Mouse (Mus musculus) megakaryocyte, embryonic 14.5 days (primary cell): ENCODE measurements at regions not wholly inside any gene's neighbourhood (a gene's known extent, or its start where the extent isn't known, plus 50 kb on each side); places are given as distances from the start of the nearest gene placed in this dataset.

Source experiments
- H3K27me3 ChIP-seq: replicated peaks from 2 replicates; pipeline ENCODE3; 2012; ENCODE audit warnings: inconsistent platforms
- H3K36me3 ChIP-seq: replicated peaks from 2 replicates; pipeline ENCODE3; 2012; ENCODE audit warnings: low read length, inconsistent platforms, mixed read lengths
- H3K4me1 ChIP-seq: 2 replicates; pipeline ENCODE4 v1.6.1; 2012; ENCODE audit warnings: inconsistent platforms
- H3K4me3 ChIP-seq: replicated peaks from 2 replicates; pipeline ENCODE3; 2012; ENCODE audit warnings: moderate library complexity, mild to moderate bottlenecking, inconsistent platforms
- H3K9me3 ChIP-seq: 2 replicates; pipeline ENCODE4 v1.6.1; 2012; ENCODE audit warnings: inconsistent platforms
- FLI1 ChIP-seq: IDR thresholded peaks from 2 replicates; pipeline ENCODE4 v1.6.1; 2012; ENCODE audit warnings: low read length, inconsistent platforms, mixed read lengths
- GATA1 ChIP-seq: IDR thresholded peaks from 3 replicates; pipeline ENCODE4 v1.6.1; 2012; ENCODE audit warnings: mixed read lengths, low read length, inconsistent platforms, borderline replicate concordance

DNA sequence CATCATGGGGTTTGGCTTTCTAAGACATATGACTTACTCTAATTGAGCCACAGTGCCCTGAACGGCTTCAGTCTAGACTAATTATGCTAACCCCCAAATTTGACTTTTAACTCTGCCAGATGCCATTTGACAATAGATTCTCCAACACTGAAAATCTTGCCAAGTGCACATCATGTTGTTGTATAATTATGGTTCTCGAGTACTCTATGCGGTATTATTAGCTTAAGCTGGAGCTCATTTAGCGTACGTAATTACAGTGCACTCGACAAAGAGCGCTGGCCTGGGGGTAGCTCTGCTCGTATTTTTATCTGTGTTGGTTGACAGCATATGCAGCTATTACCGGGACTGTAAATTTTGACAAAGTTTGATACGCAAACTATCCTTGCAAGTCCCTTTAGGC, 70.4 kb upstream of the Zdhhc17 start:
- Histone ChIP-seq H3K27me3 (no peaks in the 10 kb centered on the region), H3K36me3 (no peaks in the 10 kb centered on the region)

DNA sequence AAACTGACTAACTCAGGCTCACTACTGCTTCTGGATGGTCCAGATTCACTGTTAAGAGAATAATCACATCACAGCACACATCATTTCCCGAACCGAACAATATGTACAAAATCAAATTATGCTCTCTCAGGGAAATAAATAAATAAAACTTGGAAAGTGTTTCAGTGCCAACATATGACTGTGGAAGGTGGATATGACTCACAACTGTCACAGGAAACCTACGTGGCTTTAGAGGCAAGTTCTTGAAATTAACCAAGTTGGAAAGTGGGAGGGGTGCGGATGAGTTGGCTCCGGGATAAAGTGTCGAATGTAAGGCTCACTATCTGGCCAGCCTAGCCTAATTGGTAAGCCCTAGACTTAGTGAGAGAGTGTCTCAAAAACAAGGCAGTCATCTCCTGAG, 69.1 kb upstream of the Zdhhc17 start:
- Histone ChIP-seq H3K36me3 (no peaks in the 10 kb centered on the region), H3K4me3 (no peak overlapping the region), H3K4me1 (peaks cover 67% of the 10 kb centered on the region), H3K9me3 (no peaks in the 10 kb centered on the region), H3K27me3 (no peaks in the 10 kb centered on the region)
- TF ChIP-seq GATA1 (no peak), FLI1 (no peak)

More for the DNA sequence above, 70.4 kb upstream of the Zdhhc17 start:
- Histone ChIP-seq H3K4me3 (no peak overlapping the region), H3K9me3 (no peaks in the 10 kb centered on the region), H3K4me1 (peaks cover 58% of the 10 kb centered on the region)
- no peak for TF ChIP-seq GATA1
- TF ChIP-seq FLI1 = no peak

DNA sequence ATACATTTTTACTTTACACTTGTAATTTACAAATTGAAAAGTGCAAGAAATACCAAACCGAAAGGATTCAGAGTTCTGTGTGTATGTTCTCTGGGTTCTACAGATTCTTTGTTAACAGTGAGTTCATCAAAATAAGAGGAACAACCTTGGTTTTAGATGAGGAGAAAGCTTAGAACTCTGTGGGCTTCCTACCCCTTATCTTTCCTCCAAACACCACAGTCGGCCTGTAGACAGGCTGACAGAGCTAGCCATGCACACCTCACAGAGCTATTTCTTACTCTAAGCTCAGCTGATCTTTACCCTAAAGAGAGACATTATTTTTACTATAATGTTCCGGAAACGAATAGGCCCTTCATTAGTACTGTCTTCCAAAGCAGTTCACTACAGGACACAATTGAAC, 67.7 kb upstream of the Zdhhc17 start:
- H3K9me3 ChIP-seq = no peaks in the 10 kb centered on the region

DNA sequence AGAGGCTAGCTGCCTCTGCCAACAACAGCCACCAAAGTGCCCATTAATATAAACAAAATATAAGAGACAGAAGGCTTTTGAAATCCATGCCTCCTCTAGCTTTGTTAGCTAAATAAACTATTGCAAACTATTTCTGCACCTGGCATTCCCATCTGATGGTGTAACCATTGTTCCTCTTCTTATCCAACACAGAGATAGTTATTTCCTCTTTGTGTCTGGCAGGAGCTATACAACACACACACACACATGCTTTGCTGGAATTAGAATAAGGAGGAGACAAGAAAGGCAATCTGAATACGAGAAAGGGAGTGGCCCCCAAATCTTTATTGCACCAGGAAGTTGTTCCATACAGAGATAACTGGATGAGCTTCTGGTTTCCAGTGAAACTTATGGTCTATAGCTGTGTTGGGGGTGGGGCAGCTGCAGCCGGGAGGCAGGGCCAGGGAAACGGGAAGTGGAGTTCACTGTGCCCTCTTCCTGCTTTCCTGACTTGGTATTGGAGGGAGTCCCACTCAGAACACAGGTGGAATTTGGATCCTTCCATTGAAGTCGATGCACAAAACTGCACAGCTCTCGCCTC, 64.0 kb upstream of the Zdhhc17 start:
- H3K4me3 ChIP-seq = no peak overlapping the region
- no peaks in the 10 kb centered on the region for H3K27me3 ChIP-seq
- no peaks in the 10 kb centered on the region for H3K9me3 ChIP-seq
- no peaks in the 10 kb centered on the region for H3K36me3 ChIP-seq
- TF ChIP-seq GATA1 (no peak), FLI1 (no peak)
- peaks cover 79% of the 10 kb centered on the region for H3K4me1 ChIP-seq

More for the DNA sequence above, 67.7 kb upstream of the Zdhhc17 start:
- Histone ChIP-seq H3K27me3 (no peaks in the 10 kb centered on the region), H3K4me3 (no peak overlapping the region), H3K4me1 (peaks cover 69% of the 10 kb centered on the region), H3K36me3 (no peaks in the 10 kb centered on the region)
- TF ChIP-seq FLI1 = no peak
- TF ChIP-seq GATA1 = no peak

DNA sequence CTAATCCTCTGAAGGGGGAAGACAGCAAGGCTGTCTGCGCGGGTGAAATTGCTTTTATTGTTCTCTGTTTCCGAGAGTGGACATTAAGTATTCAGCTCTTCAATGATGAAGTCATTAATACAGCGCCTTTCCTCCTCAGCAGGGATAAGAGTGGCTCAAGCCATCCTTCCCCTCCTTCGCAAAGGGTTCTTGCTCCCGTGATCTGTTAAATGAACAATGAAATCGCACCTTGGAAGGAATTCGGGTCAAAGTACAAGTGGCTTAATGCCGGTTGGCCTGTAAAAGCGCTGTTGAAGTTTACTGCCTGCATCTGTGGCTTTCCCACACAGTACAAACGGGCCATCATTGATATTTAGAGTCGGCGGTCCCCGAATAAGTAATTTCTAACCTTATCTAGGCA, 63.3 kb upstream of the Zdhhc17 start:
- Histone ChIP-seq H3K9me3 (no peaks in the 10 kb centered on the region), H3K27me3 (no peaks in the 10 kb centered on the region), H3K4me1 (peaks cover 76% of the 10 kb centered on the region), H3K36me3 (no peaks in the 10 kb centered on the region), H3K4me3 (no peak overlapping the region)
- TF ChIP-seq FLI1 = no peak
- TF ChIP-seq GATA1 = no peak

DNA sequence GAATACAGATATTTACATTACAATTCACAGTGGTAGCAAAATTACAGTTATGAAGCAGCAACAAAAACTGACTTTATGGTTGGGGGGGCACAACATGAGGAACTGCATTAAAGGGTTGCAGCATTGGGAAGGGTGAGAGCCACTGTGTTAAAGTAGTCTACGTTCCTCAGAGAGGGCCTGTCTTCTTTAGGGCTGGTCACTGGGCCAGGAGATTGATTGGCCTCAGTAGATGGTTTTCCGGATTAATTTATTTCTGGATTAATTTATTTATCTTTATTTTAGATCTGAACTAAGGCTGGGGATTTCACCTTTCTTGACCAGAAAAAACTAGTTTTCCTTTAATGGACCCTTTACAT, 62.6 kb upstream of the Zdhhc17 start:
- Histone ChIP-seq H3K9me3 (no peaks in the 10 kb centered on the region), H3K27me3 (no peaks in the 10 kb centered on the region), H3K36me3 (no peaks in the 10 kb centered on the region), H3K4me3 (no peak overlapping the region), H3K4me1 (peaks cover 70% of the 10 kb centered on the region)
- TF ChIP-seq FLI1 (no peak), GATA1 (no peak)

DNA sequence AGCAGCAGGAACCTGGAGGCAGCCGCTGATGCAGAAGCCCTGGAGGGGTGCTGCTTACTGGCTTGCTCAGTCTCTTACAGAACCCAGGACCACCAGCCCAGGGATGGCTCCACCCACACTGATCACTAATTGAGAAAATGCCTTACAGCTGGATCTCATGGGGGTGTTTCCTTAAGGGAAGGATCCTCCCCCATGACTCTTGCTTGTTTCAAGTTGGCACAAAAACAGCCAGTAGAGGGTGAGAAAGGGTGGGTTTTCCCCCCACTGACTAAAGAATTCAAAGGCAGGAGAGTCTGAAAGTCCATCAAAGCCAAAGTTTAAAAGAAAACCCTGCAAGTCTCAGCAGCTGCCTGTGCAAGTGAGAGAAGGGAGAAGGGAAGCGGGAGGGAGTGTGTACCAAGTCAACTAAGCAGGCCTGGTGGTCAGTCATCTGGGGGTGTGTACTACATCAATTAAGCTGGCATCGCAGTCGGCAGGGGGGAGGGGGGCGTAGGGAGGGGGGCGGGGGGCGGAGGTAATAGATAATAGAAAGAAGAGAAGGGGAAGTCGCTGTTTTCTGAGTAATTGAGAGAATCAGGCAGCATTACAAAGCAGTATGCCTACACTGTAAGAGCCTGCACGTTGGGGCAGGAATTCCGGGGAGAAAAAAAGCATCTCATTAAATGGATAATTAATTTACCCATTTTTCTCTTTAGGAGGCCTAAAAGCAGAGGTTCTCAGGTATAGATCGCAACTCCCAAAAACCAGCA, 62.0 kb upstream of the Zdhhc17 start:
- no peak for TF ChIP-seq FLI1
- no peak overlapping the region for H3K4me3 ChIP-seq
- no peaks in the 10 kb centered on the region for H3K9me3 ChIP-seq

DNA sequence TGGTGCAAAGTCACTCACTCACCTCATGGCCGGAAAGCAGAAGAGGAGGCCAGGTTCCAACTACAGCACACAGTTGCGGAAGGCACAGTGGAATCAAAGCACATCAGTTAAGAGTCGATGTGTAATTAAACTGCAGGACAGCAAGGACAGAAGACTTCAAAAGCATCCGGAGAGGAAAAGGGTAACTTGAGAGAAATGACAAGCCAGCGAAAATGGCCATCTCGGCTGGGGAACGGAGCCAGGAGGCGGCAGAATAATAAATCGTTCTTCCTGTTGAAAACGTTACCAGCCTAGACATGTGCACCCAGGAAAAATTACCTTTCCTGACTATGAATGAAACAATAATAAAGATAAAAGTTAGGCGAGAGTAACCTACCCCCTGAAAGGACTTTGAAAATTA, 56.2 kb upstream of the Zdhhc17 start:
- Histone ChIP-seq H3K36me3 (no peaks in the 10 kb centered on the region), H3K9me3 (no peaks in the 10 kb centered on the region), H3K4me3 (no peak overlapping the region), H3K4me1 (peaks cover 15% of the 10 kb centered on the region), H3K27me3 (peaks cover 3% of the 10 kb centered on the region)
- TF ChIP-seq FLI1 (no peak), GATA1 (no peak)

More for the DNA sequence above, 62.0 kb upstream of the Zdhhc17 start:
- Histone ChIP-seq H3K36me3 (no peaks in the 10 kb centered on the region), H3K27me3 (no peaks in the 10 kb centered on the region), H3K4me1 (peaks cover 67% of the 10 kb centered on the region)

DNA sequence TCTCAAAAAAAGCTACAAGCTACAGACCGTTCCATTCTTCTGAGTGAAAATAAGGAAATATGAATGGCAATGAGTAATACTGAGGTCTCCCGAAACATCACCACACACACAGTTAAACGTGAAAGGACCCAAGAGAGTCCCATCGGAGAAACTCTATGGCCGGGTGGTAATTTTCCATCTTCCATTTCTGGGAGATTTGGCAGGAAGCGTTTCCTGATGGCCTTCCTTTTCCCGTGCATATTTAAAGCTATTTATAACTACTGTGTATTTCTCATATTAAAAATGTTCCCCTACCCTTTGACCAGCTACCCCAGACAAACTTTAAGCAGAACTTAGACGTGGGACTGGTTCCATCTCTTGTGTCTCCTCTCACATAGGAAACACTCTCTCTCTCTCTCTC, 50.7 kb upstream of the Zdhhc17 start:
- no peak for TF ChIP-seq GATA1
- no peak for TF ChIP-seq FLI1
- H3K36me3 ChIP-seq = no peaks in the 10 kb centered on the region
- no peaks in the 10 kb centered on the region for H3K9me3 ChIP-seq
- no peak overlapping the region for H3K4me3 ChIP-seq
- peaks cover 3% of the 10 kb centered on the region for H3K27me3 ChIP-seq
- peaks cover 3% of the 10 kb centered on the region; the same call in 1 of the 2 replicates for H3K4me1 ChIP-seq
